Mouse (Mus musculus): ENCODE results near the gene Clcn1. TPM values are rescaled to one million over a fixed set of nuclear protein-coding genes. Genes with fewer than 3 reads are reported as not detected.

Gene Clcn1
- total and polyA plus RNA-seq, 2 experiments from 2014 or later, result 0.04 to 0.64 TPM

GRCm38 (mm10) chr6:42362974-42363373 lies 76.5 kb downstream of the Clcn1 start:
- H3K36me3 ChIP-seq (replicated peaks; ENCODE audit: control insufficient read depth, insufficient read depth, low read length), result peaks cover 36% of the 10 kb centered on the region
- TF ChIP-seq CTCF (IDR thresholded peaks at IDR 0.05; ENCODE audit: low read depth), result no peak
- no peak for TF ChIP-seq EP300 (IDR thresholded peaks at IDR 0.05; ENCODE audit: low read depth)
- H3K9me3 ChIP-seq (replicated peaks; ENCODE audit: control insufficient read depth, low read length), result no peaks in the 10 kb centered on the region
- no peak overlapping the region for H3K4me2 ChIP-seq (ENCODE audit: low read depth, low read length)
- no peak overlapping the region for H3K4me3 ChIP-seq (ENCODE audit: low read depth, low read length)
- ATAC-seq (ENCODE audit: insufficient read depth, low read depth) (no peak), DNase-seq (ENCODE audit: low spot score) (no peak)
- WGBS, result 16% methylated on average over 3 of the region's 3 CpGs
- H3K27me3 ChIP-seq (ENCODE audit: control insufficient read depth, insufficient read depth, low read length), result no peaks in the 10 kb centered on the region
- peaks cover 44% of the 10 kb centered on the region for H3K4me1 ChIP-seq (ENCODE audit: control insufficient read depth, insufficient read depth)
- no peak overlapping the region for H3K9ac ChIP-seq (replicated peaks; ENCODE audit: low read depth, low read length)
- peak overlapping the region; percentile 39 for H3K27ac ChIP-seq (ENCODE audit: low read depth)

GRCm38 (mm10) chr6:42364066-42364465 lies 77.6 kb downstream of the Clcn1 start:
- H3K4me1 ChIP-seq (ENCODE audit: control insufficient read depth, insufficient read depth), result peaks cover 38% of the 10 kb centered on the region
- 69% methylated on average over 4 of the region's 4 CpGs for WGBS

GRCm38 (mm10) chr6:42364607-42365006 lies 78.1 kb downstream of the Clcn1 start:
- Histone ChIP-seq H3K9me3 (replicated peaks; ENCODE audit: control insufficient read depth, low read length) (no peaks in the 10 kb centered on the region), H3K4me3 (ENCODE audit: low read depth, low read length) (no peak overlapping the region), H3K36me3 (replicated peaks; ENCODE audit: control insufficient read depth, insufficient read depth, low read length) (peaks cover 19% of the 10 kb centered on the region), H3K4me1 (ENCODE audit: control insufficient read depth, insufficient read depth) (peaks cover 33% of the 10 kb centered on the region), H3K9ac (replicated peaks; ENCODE audit: low read depth, low read length) (no peak overlapping the region), H3K27me3 (ENCODE audit: control insufficient read depth, insufficient read depth, low read length) (no peaks in the 10 kb centered on the region), H3K27ac (ENCODE audit: low read depth) (no peak overlapping the region), H3K4me2 (ENCODE audit: low read depth, low read length) (no peak overlapping the region)
- TF ChIP-seq CTCF (IDR thresholded peaks at IDR 0.05; ENCODE audit: low read depth) (no peak), EP300 (IDR thresholded peaks at IDR 0.05; ENCODE audit: low read depth) (no peak)
- ATAC-seq (ENCODE audit: insufficient read depth, low read depth) (no peak), DNase-seq (ENCODE audit: low spot score) (no peak)
- 88% methylated on average over 15 of the region's 15 CpGs for WGBS

More at GRCm38 (mm10) chr6:42364066-42364465, 77.6 kb downstream of the Clcn1 start:
- DNase-seq (ENCODE audit: low spot score) (no peak), ATAC-seq (ENCODE audit: insufficient read depth, low read depth) (no peak)
- H3K27ac ChIP-seq (ENCODE audit: low read depth), result no peak overlapping the region
- no peaks in the 10 kb centered on the region for H3K27me3 ChIP-seq (ENCODE audit: control insufficient read depth, insufficient read depth, low read length)
- TF ChIP-seq CTCF (IDR thresholded peaks at IDR 0.05; ENCODE audit: low read depth), result no peak
- no peak for TF ChIP-seq EP300 (IDR thresholded peaks at IDR 0.05; ENCODE audit: low read depth)
- no peaks in the 10 kb centered on the region for H3K9me3 ChIP-seq (replicated peaks; ENCODE audit: control insufficient read depth, low read length)
- H3K9ac ChIP-seq (replicated peaks; ENCODE audit: low read depth, low read length), result no peak overlapping the region
- H3K36me3 ChIP-seq (replicated peaks; ENCODE audit: control insufficient read depth, insufficient read depth, low read length), result peaks cover 25% of the 10 kb centered on the region
- no peak overlapping the region for H3K4me3 ChIP-seq (ENCODE audit: low read depth, low read length)
- H3K4me2 ChIP-seq (ENCODE audit: low read depth, low read length), result no peak overlapping the region

- Histone ChIP-seq H3K4me3 (ENCODE audit: low read depth, low read length) (no peak overlapping the region), H3K9me3 (replicated peaks; ENCODE audit: control insufficient read depth, low read length) (no peaks in the 10 kb centered on the region), H3K27me3 (ENCODE audit: control insufficient read depth, insufficient read depth, low read length) (no peaks in the 10 kb centered on the region), H3K4me2 (ENCODE audit: low read depth, low read length) (no peak overlapping the region), H3K27ac (ENCODE audit: low read depth) (no peak overlapping the region), H3K36me3 (replicated peaks; ENCODE audit: control insufficient read depth, insufficient read depth, low read length) (peaks cover 13% of the 10 kb centered on the region), H3K9ac (replicated peaks; ENCODE audit: low read depth, low read length) (no peak overlapping the region), H3K4me1 (ENCODE audit: control insufficient read depth, insufficient read depth) (peaks cover 27% of the 10 kb centered on the region)
- TF ChIP-seq CTCF (IDR thresholded peaks at IDR 0.05; ENCODE audit: low read depth), result no peak
- TF ChIP-seq EP300 (IDR thresholded peaks at IDR 0.05; ENCODE audit: low read depth), result no peak
- 90% methylated on average over 6 of the region's 6 CpGs for WGBS
- ATAC-seq (ENCODE audit: insufficient read depth, low read depth) (no peak), DNase-seq (ENCODE audit: low spot score) (no peak)
These were observed 78.7 kb downstream of the Clcn1 start for GRCm38 (mm10) chr6:42365215-42365614.

Other genes with a start within 250 kb of the Clcn1 start
- not detected in 2 replicates for gene Sva, start 248.3 kb upstream of the Clcn1 start, total RNA-seq (2014; rRNA removed; ENCODE audit: low replicate concordance)
- not detected in 2 replicates for gene Sva, start 248.3 kb upstream of the Clcn1 start, polyA plus RNA-seq (2015; fragmentation: Nextera tagmentation; extraction: Ambion mirVana)
- gene Tas2r139, start 145.7 kb upstream of the Clcn1 start, total RNA-seq (2014; rRNA removed; ENCODE audit: low replicate concordance), result not detected in 2 replicates
- gene Tas2r139, start 145.7 kb upstream of the Clcn1 start, polyA plus RNA-seq (2015; fragmentation: Nextera tagmentation; extraction: Ambion mirVana), result not detected in 2 replicates
- gene Tas2r144, start 71.4 kb upstream of the Clcn1 start, total RNA-seq (2014; rRNA removed; ENCODE audit: low replicate concordance), result not detected in 2 replicates
- gene Tas2r144, start 71.4 kb upstream of the Clcn1 start, polyA plus RNA-seq (2015; fragmentation: Nextera tagmentation; extraction: Ambion mirVana), result not detected in 2 replicates
- 27.8 and 32.4 TPM in 2 replicates for gene Gstk1, start 40.8 kb upstream of the Clcn1 start, total RNA-seq (2014; rRNA removed; ENCODE audit: low replicate concordance)
- gene Gstk1, start 40.8 kb upstream of the Clcn1 start, polyA plus RNA-seq (2015; fragmentation: Nextera tagmentation; extraction: Ambion mirVana), result 23.6 and 25.4 TPM in 2 replicates
- gene Tmem139, start 24.7 kb upstream of the Clcn1 start, total RNA-seq (2014; rRNA removed; ENCODE audit: low replicate concordance), result not detected in 2 replicates
- 0.10 and 0.26 TPM in 2 replicates for gene Tmem139, start 24.7 kb upstream of the Clcn1 start, polyA plus RNA-seq (2015; fragmentation: Nextera tagmentation; extraction: Ambion mirVana)
- gene Casp2, start 21.7 kb upstream of the Clcn1 start, total RNA-seq (2014; rRNA removed; ENCODE audit: low replicate concordance), result 25.8 and 39.6 TPM in 2 replicates
- 14.9 and 15.2 TPM in 2 replicates for gene Casp2, start 21.7 kb upstream of the Clcn1 start, polyA plus RNA-seq (2015; fragmentation: Nextera tagmentation; extraction: Ambion mirVana)
- 0.88 and 1.4 TPM in 2 replicates for gene Fam131b, start 38.0 kb downstream of the Clcn1 start, total RNA-seq (2014; rRNA removed; ENCODE audit: low replicate concordance)
- gene Fam131b, start 38.0 kb downstream of the Clcn1 start, polyA plus RNA-seq (2015; fragmentation: Nextera tagmentation; extraction: Ambion mirVana), result 0.08 TPM in 2 replicates
- gene Zyx, start 62.9 kb downstream of the Clcn1 start, total RNA-seq (2014; rRNA removed; ENCODE audit: low replicate concordance), result 96.2 and 140 TPM in 2 replicates
- gene Zyx, start 62.9 kb downstream of the Clcn1 start, polyA plus RNA-seq (2015; fragmentation: Nextera tagmentation; extraction: Ambion mirVana), result 86.4 and 89.9 TPM in 2 replicates
- gene Epha1, start 86.6 kb downstream of the Clcn1 start, total RNA-seq (2014; rRNA removed; ENCODE audit: low replicate concordance), result 0.35 TPM in 1 of 2 replicates, not detected in the other
- 0.33 and 0.48 TPM in 2 replicates for gene Epha1, start 86.6 kb downstream of the Clcn1 start, polyA plus RNA-seq (2015; fragmentation: Nextera tagmentation; extraction: Ambion mirVana)
- gene Tas2r143, start 113.6 kb downstream of the Clcn1 start, total RNA-seq (2014; rRNA removed; ENCODE audit: low replicate concordance), result not detected in 2 replicates
- not detected in 2 replicates for gene Tas2r143, start 113.6 kb downstream of the Clcn1 start, polyA plus RNA-seq (2015; fragmentation: Nextera tagmentation; extraction: Ambion mirVana)
- not detected in 2 replicates for gene Tas2r135, start 118.7 kb downstream of the Clcn1 start, total RNA-seq (2014; rRNA removed; ENCODE audit: low replicate concordance)
- not detected in 2 replicates for gene Tas2r135, start 118.7 kb downstream of the Clcn1 start, polyA plus RNA-seq (2015; fragmentation: Nextera tagmentation; extraction: Ambion mirVana)
- gene Tas2r126, start 147.8 kb downstream of the Clcn1 start, total RNA-seq (2014; rRNA removed; ENCODE audit: low replicate concordance), result not detected in 2 replicates
- gene Tas2r126, start 147.8 kb downstream of the Clcn1 start, polyA plus RNA-seq (2015; fragmentation: Nextera tagmentation; extraction: Ambion mirVana), result not detected in 2 replicates
- not detected in 2 replicates for gene Olfr458, start 178.5 kb downstream of the Clcn1 start, total RNA-seq (2014; rRNA removed; ENCODE audit: low replicate concordance)
- not detected in 2 replicates for gene Olfr458, start 178.5 kb downstream of the Clcn1 start, polyA plus RNA-seq (2015; fragmentation: Nextera tagmentation; extraction: Ambion mirVana)
- gene Olfr457, start 189.7 kb downstream of the Clcn1 start, total RNA-seq (2014; rRNA removed; ENCODE audit: low replicate concordance), result not detected in 2 replicates
- not detected in 2 replicates for gene Olfr457, start 189.7 kb downstream of the Clcn1 start, polyA plus RNA-seq (2015; fragmentation: Nextera tagmentation; extraction: Ambion mirVana)
- gene Olfr456, start 200.5 kb downstream of the Clcn1 start, total RNA-seq (2014; rRNA removed; ENCODE audit: low replicate concordance), result not detected in 2 replicates
- not detected in 2 replicates for gene Olfr456, start 200.5 kb downstream of the Clcn1 start, polyA plus RNA-seq (2015; fragmentation: Nextera tagmentation; extraction: Ambion mirVana)